Mouse (Mus musculus): Measurements from ENCODE around the gene Etv3. TPM values are rescaled to one million over a fixed set of nuclear protein-coding genes. Genes with fewer than 3 reads are reported as not detected.

The Etv3 gene
- polyA plus RNA-seq, 1 experiment from 2014 or later: 8.3 TPM

DNA sequence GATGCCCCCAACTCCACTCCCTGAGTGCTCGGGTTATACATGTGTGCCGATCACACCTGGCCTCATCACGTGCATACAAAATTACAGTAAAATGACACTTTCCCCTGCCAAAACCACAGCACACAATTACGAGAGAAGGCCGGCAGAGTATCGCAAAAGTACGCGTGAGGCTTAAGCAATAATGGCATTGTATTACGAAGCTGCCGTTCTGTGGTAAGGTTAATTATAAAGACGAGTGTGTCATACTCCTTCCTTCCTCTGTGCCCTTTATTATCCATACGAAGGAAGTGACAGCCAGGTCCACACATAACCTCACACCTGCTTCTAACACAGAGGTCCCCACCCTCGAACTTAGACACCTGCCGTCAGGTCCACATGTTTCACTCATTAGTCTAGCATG, 42.3 kb downstream of the Etv3 start:
- H3K27me3 ChIP-seq (ENCODE audit: control insufficient read depth, insufficient read depth, low read length): no peaks in the 10 kb centered on the region
- H3K9ac ChIP-seq (replicated peaks; ENCODE audit: low read length): no peak overlapping the region
- no peaks in the 10 kb centered on the region for H3K36me3 ChIP-seq (ENCODE audit: control insufficient read depth, insufficient read depth, low read length)
- DNase-seq (no peak), ATAC-seq (ENCODE audit: low FRiP score, low TSS enrichment) (no peak)
- H3K4me2 ChIP-seq (ENCODE audit: low read length): no peak overlapping the region
- no peak overlapping the region for H3K4me3 ChIP-seq (replicated peaks; ENCODE audit: low read depth, low read length)
- H3K4me1 ChIP-seq (ENCODE audit: control insufficient read depth, insufficient read depth, low read length): no peaks in the 10 kb centered on the region; the same call in 1 of the 2 replicates
- H3K9me3 ChIP-seq (ENCODE audit: control insufficient read depth, low read length): no peaks in the 10 kb centered on the region
- WGBS: 94% methylated on average over 14 of the region's 14 CpGs
- no peak overlapping the region for H3K27ac ChIP-seq (replicated peaks; ENCODE audit: low read depth, low read length)

DNA sequence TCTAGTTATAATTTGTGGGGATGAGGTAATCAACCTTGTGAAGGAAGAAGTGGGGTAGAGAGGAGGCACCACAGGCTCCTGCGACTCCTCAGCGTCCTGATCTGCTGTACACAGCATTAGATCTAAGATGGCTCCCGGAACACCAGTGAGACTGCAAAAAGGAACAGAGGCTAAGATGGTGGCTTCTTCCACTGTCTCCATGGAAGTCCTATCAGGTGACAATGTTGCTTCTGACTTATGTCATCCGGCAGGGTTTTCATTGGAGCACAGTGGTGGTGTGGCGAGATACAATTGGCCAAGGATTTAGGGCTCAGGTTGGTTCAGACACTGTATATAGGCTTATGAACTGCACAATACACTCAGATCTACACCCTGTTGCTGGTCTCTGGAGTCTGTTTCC, 43.5 kb downstream of the Etv3 start:
- no peak overlapping the region for H3K27ac ChIP-seq (replicated peaks; ENCODE audit: low read depth, low read length)
- H3K4me3 ChIP-seq (replicated peaks; ENCODE audit: low read depth, low read length): no peak overlapping the region
- H3K27me3 ChIP-seq (ENCODE audit: control insufficient read depth, insufficient read depth, low read length): no peaks in the 10 kb centered on the region
- no peak overlapping the region for H3K4me2 ChIP-seq (ENCODE audit: low read length)
- ATAC-seq (ENCODE audit: low FRiP score, low TSS enrichment): no peak
- no peak overlapping the region for H3K9ac ChIP-seq (replicated peaks; ENCODE audit: low read length)
- no peaks in the 10 kb centered on the region for H3K9me3 ChIP-seq (ENCODE audit: control insufficient read depth, low read length)
- no peaks in the 10 kb centered on the region for H3K36me3 ChIP-seq (ENCODE audit: control insufficient read depth, insufficient read depth, low read length)
- H3K4me1 ChIP-seq (ENCODE audit: control insufficient read depth, insufficient read depth, low read length): no peaks in the 10 kb centered on the region; the same call in 1 of the 2 replicates
- DNase-seq: no peak
- WGBS: 97% methylated on average over 5 of the region's 5 CpGs

DNA sequence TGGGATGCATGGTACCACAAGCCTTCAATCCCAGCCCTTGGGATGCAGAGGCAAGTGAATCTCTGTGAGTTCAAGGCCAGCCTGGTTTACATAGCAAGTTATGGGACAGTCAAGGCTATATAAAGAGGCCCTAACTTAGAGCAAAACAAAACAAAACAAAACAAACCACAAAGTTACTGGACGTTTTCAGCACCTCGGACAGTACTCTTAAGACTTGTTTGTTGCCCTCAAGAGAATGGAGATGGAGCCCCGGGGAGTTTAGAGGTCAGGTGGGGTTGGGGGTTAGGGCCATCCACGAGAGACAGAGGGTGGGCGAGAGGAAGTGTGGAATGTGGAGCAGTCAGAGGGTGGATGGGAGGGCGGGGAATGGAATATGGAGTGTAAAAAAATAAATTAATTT, 50.6 kb downstream of the Etv3 start:
- 42% methylated on average over 6 of the region's 6 CpGs for WGBS
- no peak overlapping the region for H3K4me2 ChIP-seq (ENCODE audit: low read length)
- H3K27me3 ChIP-seq (ENCODE audit: control insufficient read depth, insufficient read depth, low read length): no peaks in the 10 kb centered on the region
- no peaks in the 10 kb centered on the region for H3K4me1 ChIP-seq (ENCODE audit: control insufficient read depth, insufficient read depth, low read length)
- no peak overlapping the region for H3K4me3 ChIP-seq (replicated peaks; ENCODE audit: low read depth, low read length)
- no peak overlapping the region for H3K27ac ChIP-seq (replicated peaks; ENCODE audit: low read depth, low read length)
- ATAC-seq (ENCODE audit: low FRiP score, low TSS enrichment): no peak
- no peaks in the 10 kb centered on the region for H3K9me3 ChIP-seq (ENCODE audit: control insufficient read depth, low read length)
- H3K9ac ChIP-seq (replicated peaks; ENCODE audit: low read length): no peak overlapping the region
- no peak for DNase-seq
- H3K36me3 ChIP-seq (ENCODE audit: control insufficient read depth, insufficient read depth, low read length): no peaks in the 10 kb centered on the region

DNA sequence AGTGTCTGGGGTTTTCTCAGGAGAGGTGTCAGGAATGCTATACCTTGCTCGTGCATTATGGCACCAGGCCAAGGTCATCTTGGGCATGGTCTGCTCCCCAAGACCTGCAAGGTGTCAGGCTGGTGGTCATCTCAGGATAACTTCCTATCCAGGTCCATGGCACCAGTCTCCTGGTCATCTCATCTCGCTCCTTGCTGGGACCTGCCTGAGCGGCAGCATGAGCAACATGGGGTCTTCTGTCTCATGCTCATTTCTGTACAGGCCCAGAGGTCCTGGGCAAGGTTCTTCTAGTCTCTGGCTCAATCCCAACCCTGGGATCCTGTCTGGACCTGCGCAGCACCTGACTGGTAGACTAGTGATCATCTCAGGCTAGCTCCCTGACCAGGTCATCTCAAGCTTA, 57.1 kb downstream of the Etv3 start:
- Histone ChIP-seq H3K4me2 (ENCODE audit: low read length) (no peak overlapping the region), H3K27ac (replicated peaks; ENCODE audit: low read depth, low read length) (no peak overlapping the region), H3K9me3 (ENCODE audit: control insufficient read depth, low read length) (no peaks in the 10 kb centered on the region), H3K4me3 (replicated peaks; ENCODE audit: low read depth, low read length) (no peak overlapping the region), H3K4me1 (ENCODE audit: control insufficient read depth, insufficient read depth, low read length) (no peaks in the 10 kb centered on the region), H3K27me3 (ENCODE audit: control insufficient read depth, insufficient read depth, low read length) (no peaks in the 10 kb centered on the region), H3K9ac (replicated peaks; ENCODE audit: low read length) (no peak overlapping the region), H3K36me3 (ENCODE audit: control insufficient read depth, insufficient read depth, low read length) (no peaks in the 10 kb centered on the region)
- DNase-seq (no peak), ATAC-seq (ENCODE audit: low FRiP score, low TSS enrichment) (no peak)
- WGBS: 94% methylated on average over 4 of the region's 4 CpGs

Other genes starting within 250 kb of the Etv3 start
- gene Cd5l, start 167.5 kb upstream of the Etv3 start, polyA plus RNA-seq (2014; fragmentation: Nextera tagmentation; extraction: Ambion mirVana): not detected in 2 replicates
- gene Fcrl1, start 149.0 kb upstream of the Etv3 start, polyA plus RNA-seq (2014; fragmentation: Nextera tagmentation; extraction: Ambion mirVana): 0.13 TPM in 1 of 2 replicates, not detected in the other
- gene Fcrl5, start 89.6 kb upstream of the Etv3 start, polyA plus RNA-seq (2014; fragmentation: Nextera tagmentation; extraction: Ambion mirVana): not detected in 2 replicates
- gene Arhgef11, start 92.2 kb downstream of the Etv3 start, polyA plus RNA-seq (2014; fragmentation: Nextera tagmentation; extraction: Ambion mirVana): 22.8 and 30.6 TPM in 2 replicates
- gene Lrrc71, start 223.2 kb downstream of the Etv3 start, polyA plus RNA-seq (2014; fragmentation: Nextera tagmentation; extraction: Ambion mirVana): 0.49 and 0.50 TPM in 2 replicates